Mouse (Mus musculus) liver, postnatal 0 days (tissue): ENCODE results near the gene Slit3. TPM values are rescaled to one million over a fixed set of nuclear protein-coding genes. Genes with fewer than 3 reads are reported as not detected.

Experiments used
- ATAC-seq: fragments of 200-750 bp; cut with Nextera tagmentation; 2 replicates; pipeline ENCODE4 v1.8.0; 2017; ENCODE audit warnings: mild to moderate bottlenecking, moderate library complexity
- DNase-seq: peaks from one replicate; pipeline ENCODE4 v3.0.0-alpha.2; 2016
- H3K27ac ChIP-seq: fragments of 300-500 bp; sonication (generic); 2 replicates; pipeline ENCODE4 v1.5.1; 2014; ENCODE audit warnings: antibody characterized with exemption, moderate library complexity, mild to moderate bottlenecking, low read depth
- H3K27me3 ChIP-seq: fragments of 300-500 bp; sonication (generic); 2 replicates; pipeline ENCODE4 v1.6.1; 2014; ENCODE audit warnings: low read length, control low read depth, mixed read lengths; ENCODE audit not compliant: insufficient read depth
- H3K36me3 ChIP-seq: fragments of 300-500 bp; sonication (generic); replicated peaks from 2 replicates; pipeline ENCODE4 v1.6.1; 2014; ENCODE audit warnings: mild to moderate bottlenecking, control low read depth, low read length, moderate library complexity, mixed read lengths; ENCODE audit not compliant: insufficient read depth
- H3K4me1 ChIP-seq: fragments of 300-500 bp; sonication (generic); 2 replicates; pipeline ENCODE4 v1.6.1; 2014; ENCODE audit warnings: antibody characterized with exemption, mild to moderate bottlenecking, control low read depth; ENCODE audit not compliant: insufficient read depth
- H3K4me2 ChIP-seq: fragments of 300-500 bp; sonication (generic); 2 replicates; pipeline ENCODE4 v1.6.1; 2014; ENCODE audit warnings: low read depth, mild to moderate bottlenecking, low read length, moderate library complexity, mixed read lengths
- H3K4me3 ChIP-seq: fragments of 300-500 bp; sonication (generic); 2 replicates; pipeline ENCODE4 v1.5.1; 2014; ENCODE audit warnings: low read depth, low read length
- H3K9ac ChIP-seq: fragments of 300-500 bp; sonication (generic); replicated peaks from 2 replicates; pipeline ENCODE4 v1.6.1; 2014; ENCODE audit warnings: mild to moderate bottlenecking, moderate library complexity
- H3K9me3 ChIP-seq: fragments of 300-500 bp; sonication (generic); 2 replicates; pipeline ENCODE4 v1.6.1; 2016; ENCODE audit warnings: mild to moderate bottlenecking, control low read depth, low read length, mixed read lengths
- CTCF ChIP-seq: sonication (generic); IDR thresholded peaks from 2 replicates; pipeline ENCODE4 v1.5.1; 2016; ENCODE audit warnings: antibody characterized with exemption, low read depth
- EP300 ChIP-seq: IDR thresholded peaks from 2 replicates; pipeline ENCODE4 v1.6.1; 2016; ENCODE audit warnings: antibody characterized with exemption, low read depth, mild to moderate bottlenecking
- WGBS: fragments of 180-500 bp; shearing (Covaris S2); extraction: QIAGEN DNeasy Blood & Tissue Kit; methylation state at CpG from one replicate; pipeline ENCODE4 v1.1.7; 2014; ENCODE audit not compliant: insufficient replicate concordance; 5-methylcytosine and 5-hydroxymethylcytosine counted together
- polyA plus RNA-seq: library from polyadenylated mRNA; unstranded; fragments of >200 nt; fragmentation: Nextera tagmentation; extraction: Ambion mirVana; gene quantifications from 2 replicates; pipeline ENCODE4 v1.2.1, GENCODE M21; 2015

Gene Slit3
- polyA plus RNA-seq, 1 experiment from 2014 or later, result 0.20 TPM

DNA sequence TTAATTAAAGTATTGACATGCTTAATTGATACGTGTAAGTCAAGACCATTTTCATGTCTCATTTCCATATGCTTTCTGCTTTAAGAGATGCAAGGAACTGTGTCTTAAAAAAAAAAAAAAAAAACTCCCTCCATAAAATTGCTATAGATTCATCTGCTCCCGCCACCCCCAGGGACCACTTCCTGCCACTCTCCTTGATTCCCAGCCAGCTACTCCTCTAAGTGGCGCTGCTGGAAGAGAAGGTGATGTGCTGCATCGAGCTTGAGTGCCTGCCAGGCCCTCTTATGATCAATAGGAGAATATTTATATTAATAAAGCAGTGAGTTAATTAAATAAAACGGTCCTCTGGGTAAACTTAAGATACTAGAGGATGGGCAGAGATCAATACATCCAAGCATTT lies 370.7 kb downstream of the Slit3 start:
- ATAC-seq (no peak), DNase-seq (no peak)
- Histone ChIP-seq H3K9ac (no peak overlapping the region), H3K36me3 (no peaks in the 10 kb centered on the region), H3K4me1 (no peaks in the 10 kb centered on the region), H3K9me3 (no peaks in the 10 kb centered on the region), H3K27ac (no peak overlapping the region), H3K4me3 (no peak overlapping the region), H3K4me2 (no peak overlapping the region), H3K27me3 (no peaks in the 10 kb centered on the region)
- TF ChIP-seq EP300 (no peak), CTCF (no peak)
- 67% methylated on average over 5 of the region's 5 CpGs for WGBS

DNA sequence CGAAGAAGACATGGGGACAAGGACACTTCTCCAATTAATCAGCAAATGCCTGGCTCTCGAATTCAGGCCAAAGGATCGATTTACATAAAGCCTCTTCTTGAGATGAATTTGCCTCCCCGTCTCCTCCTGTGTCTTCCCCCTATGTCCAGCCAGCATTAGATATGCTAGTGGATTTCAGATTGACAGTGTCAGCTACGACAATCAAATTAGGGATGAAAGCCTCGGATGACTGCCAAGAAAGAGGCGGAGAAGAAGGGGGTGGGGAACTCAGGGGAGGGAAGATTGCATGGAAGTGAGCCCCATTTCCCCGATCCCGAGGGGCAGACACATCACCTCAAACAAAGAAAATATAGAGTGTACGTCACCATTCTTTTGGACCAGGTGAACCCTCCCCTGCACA lies 375.9 kb downstream of the Slit3 start:
- no peaks in the 10 kb centered on the region for H3K36me3 ChIP-seq
- H3K9ac ChIP-seq, result no peak overlapping the region
- no peaks in the 10 kb centered on the region for H3K27me3 ChIP-seq
- H3K4me3 ChIP-seq, result no peak overlapping the region
- no peak for TF ChIP-seq CTCF
- no peak for TF ChIP-seq EP300
- WGBS, result 72% methylated on average over 10 of the region's 10 CpGs
- no peak for DNase-seq
- H3K9me3 ChIP-seq, result no peaks in the 10 kb centered on the region
- no peak overlapping the region for H3K27ac ChIP-seq
- ATAC-seq, result no peak
- no peaks in the 10 kb centered on the region for H3K4me1 ChIP-seq
- no peak overlapping the region for H3K4me2 ChIP-seq

DNA sequence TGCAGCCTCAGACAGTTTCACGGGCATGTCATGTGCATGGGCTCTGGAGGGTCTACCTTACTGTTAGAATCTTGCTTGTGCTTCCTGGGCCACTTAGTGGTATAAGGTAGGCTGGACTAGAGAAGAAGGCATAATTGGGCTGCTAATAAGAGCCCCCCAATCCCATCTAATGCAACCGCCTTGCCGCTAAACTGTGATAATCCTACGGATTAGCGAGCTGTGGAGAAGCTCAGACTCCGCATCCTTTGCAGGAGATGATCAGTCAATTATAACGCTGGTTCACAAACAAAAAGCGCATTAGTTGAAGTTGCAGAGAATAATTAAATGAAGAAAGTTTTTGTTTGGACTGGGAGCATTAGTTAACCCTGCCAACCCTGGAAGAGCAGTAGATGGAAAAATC lies 376.9 kb downstream of the Slit3 start:
- TF ChIP-seq EP300 (no peak), CTCF (no peak)
- H3K9me3 ChIP-seq, result no peaks in the 10 kb centered on the region
- WGBS, result 83% methylated on average over 8 of the region's 8 CpGs
- no peak for ATAC-seq
- no peak overlapping the region for H3K27ac ChIP-seq
- H3K4me2 ChIP-seq, result no peak overlapping the region
- H3K4me1 ChIP-seq, result no peaks in the 10 kb centered on the region
- no peaks in the 10 kb centered on the region for H3K36me3 ChIP-seq
- H3K9ac ChIP-seq, result no peak overlapping the region
- no peaks in the 10 kb centered on the region for H3K27me3 ChIP-seq
- H3K4me3 ChIP-seq, result no peak overlapping the region
- no peak for DNase-seq

DNA sequence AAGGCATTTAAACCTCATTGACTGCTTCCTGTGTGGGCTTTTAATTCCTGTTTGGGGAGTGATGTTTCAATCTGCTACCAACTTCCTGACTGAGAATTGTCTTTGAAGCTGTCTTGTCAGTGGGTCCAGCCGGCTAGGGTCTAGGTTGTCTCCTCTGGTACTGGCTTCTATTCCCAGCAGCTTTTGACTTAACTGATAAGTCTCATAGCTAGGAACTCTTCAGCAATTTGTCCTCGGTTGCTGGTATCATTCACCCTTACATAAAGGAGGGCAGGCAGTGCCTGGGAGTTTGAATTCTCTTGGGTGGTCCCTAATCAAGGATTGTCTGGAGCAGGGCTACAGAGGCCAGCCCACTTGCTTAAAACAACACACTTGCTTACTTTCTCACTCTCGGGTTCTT lies 381.1 kb downstream of the Slit3 start:
- no peaks in the 10 kb centered on the region for H3K36me3 ChIP-seq
- no peak overlapping the region for H3K4me2 ChIP-seq
- no peak overlapping the region for H3K9ac ChIP-seq
- ATAC-seq (no peak), DNase-seq (no peak)
- WGBS, result 15% methylated on average over 3 of the region's 3 CpGs
- no peaks in the 10 kb centered on the region for H3K27me3 ChIP-seq
- H3K9me3 ChIP-seq, result no peaks in the 10 kb centered on the region
- H3K4me3 ChIP-seq, result no peak overlapping the region
- no peaks in the 10 kb centered on the region for H3K4me1 ChIP-seq
- no peak overlapping the region for H3K27ac ChIP-seq
- TF ChIP-seq CTCF (no peak), EP300 (no peak)

DNA sequence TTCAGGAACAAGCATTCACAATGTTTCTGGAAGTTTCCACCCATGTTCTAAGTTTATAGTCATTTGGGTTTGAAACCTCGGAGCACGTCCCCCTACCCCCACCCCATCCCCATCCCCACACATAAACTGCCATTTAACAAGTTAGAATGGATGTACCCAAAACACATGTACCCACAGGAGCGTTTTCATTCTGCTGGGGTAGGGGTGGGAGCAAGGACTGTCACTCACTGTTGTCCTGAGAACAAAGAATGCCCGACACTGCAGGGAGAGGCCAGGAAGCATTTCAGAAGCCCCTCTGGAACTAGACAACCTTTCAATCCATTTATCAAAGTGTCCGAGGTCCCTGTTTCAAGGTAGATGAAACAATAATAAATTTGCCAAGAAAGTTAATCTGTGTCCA lies 383.0 kb downstream of the Slit3 start:
- no peak overlapping the region for H3K4me2 ChIP-seq
- H3K9ac ChIP-seq, result no peak overlapping the region
- no peak overlapping the region for H3K27ac ChIP-seq
- H3K27me3 ChIP-seq, result no peaks in the 10 kb centered on the region
- H3K4me3 ChIP-seq, result no peak overlapping the region
- no peaks in the 10 kb centered on the region for H3K9me3 ChIP-seq
- no peaks in the 10 kb centered on the region for H3K36me3 ChIP-seq
- WGBS, result 55% methylated on average over 5 of the region's 5 CpGs
- H3K4me1 ChIP-seq, result no peaks in the 10 kb centered on the region
- TF ChIP-seq CTCF (no peak), EP300 (no peak)
- DNase-seq, result no peak
- ATAC-seq, result no peak

DNA sequence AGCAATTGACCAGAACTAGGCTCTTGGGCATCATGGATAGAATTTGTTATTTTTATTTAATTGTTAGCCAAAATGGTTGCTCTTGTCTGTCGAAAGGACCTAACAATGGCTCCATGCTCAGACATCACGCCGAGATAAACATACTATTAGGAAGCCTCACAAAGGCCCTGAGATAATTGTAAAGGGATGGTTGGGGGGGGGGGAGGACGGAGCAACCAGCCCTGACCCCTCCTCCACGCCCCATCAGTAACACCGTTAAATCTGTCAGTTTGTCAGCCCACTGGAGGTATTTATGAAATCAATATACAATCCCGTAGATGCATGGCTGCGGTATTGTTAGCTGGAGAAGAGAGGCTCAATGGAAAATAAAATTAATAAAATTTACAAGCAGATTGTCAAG lies 383.9 kb downstream of the Slit3 start:
- TF ChIP-seq EP300 (no peak), CTCF (no peak)
- no peak for DNase-seq
- Histone ChIP-seq H3K4me3 (no peak overlapping the region), H3K9ac (no peak overlapping the region), H3K4me1 (no peaks in the 10 kb centered on the region), H3K9me3 (no peaks in the 10 kb centered on the region), H3K27me3 (no peaks in the 10 kb centered on the region), H3K4me2 (no peak overlapping the region), H3K27ac (no peak overlapping the region), H3K36me3 (no peaks in the 10 kb centered on the region)
- WGBS, result 61% methylated on average over 8 of the region's 8 CpGs
- ATAC-seq, result no peak

DNA sequence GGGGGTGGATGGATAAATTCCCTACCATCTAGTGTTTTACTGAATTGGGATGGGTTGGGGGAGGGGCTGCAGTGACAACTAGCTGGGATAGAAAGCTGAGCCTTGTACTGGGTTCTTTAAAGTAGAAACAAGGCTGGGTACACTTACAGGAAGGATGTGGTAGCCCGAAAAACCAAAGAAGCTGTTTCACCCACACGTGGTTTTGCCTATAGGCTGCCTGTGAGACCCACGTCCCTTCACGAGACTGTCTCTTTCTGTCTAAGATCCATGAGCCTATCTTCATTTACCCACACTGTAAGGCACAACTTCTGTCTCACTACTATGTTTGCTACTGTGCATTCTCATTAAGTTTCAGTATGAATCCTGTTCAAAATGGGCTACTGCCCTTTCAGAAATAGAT lies 384.3 kb downstream of the Slit3 start:
- no peaks in the 10 kb centered on the region for H3K4me1 ChIP-seq
- H3K9me3 ChIP-seq, result no peaks in the 10 kb centered on the region
- H3K4me3 ChIP-seq, result no peak overlapping the region
- TF ChIP-seq EP300 (no peak), CTCF (no peak)
- no peaks in the 10 kb centered on the region for H3K27me3 ChIP-seq
- 33% methylated on average over 4 of the region's 4 CpGs for WGBS
- H3K4me2 ChIP-seq, result no peak overlapping the region
- no peaks in the 10 kb centered on the region for H3K36me3 ChIP-seq
- ATAC-seq, result no peak
- H3K27ac ChIP-seq, result no peak overlapping the region
- no peak overlapping the region for H3K9ac ChIP-seq
- no peak for DNase-seq
